Mouse (Mus musculus) bone marrow, adult 2 months (tissue): ENCODE results near the gene Tmbim4.

Experiments used
- CTCF ChIP-seq: fragments of 200-500 bp; IDR thresholded peaks from 2 replicates; pipeline ENCODE4 v1.5.1; 2011; ENCODE audit warnings: low read length, control low read depth; ENCODE audit not compliant: control insufficient read depth, insufficient read depth
- POLR2A ChIP-seq: fragments of 200-500 bp; IDR thresholded peaks from 2 replicates; pipeline ENCODE4 v1.6.1; 2011; ENCODE audit warnings: low read depth, mild to moderate bottlenecking, control low read depth, low read length, borderline replicate concordance; ENCODE audit not compliant: control insufficient read depth

- TF ChIP-seq CTCF (no peak), POLR2A (no peak)
Observed at GRCm38 (mm10) chr10:120164931-120165792, 36.2 kb upstream of the Tmbim4 start.
